In the genomic region with DNA sequence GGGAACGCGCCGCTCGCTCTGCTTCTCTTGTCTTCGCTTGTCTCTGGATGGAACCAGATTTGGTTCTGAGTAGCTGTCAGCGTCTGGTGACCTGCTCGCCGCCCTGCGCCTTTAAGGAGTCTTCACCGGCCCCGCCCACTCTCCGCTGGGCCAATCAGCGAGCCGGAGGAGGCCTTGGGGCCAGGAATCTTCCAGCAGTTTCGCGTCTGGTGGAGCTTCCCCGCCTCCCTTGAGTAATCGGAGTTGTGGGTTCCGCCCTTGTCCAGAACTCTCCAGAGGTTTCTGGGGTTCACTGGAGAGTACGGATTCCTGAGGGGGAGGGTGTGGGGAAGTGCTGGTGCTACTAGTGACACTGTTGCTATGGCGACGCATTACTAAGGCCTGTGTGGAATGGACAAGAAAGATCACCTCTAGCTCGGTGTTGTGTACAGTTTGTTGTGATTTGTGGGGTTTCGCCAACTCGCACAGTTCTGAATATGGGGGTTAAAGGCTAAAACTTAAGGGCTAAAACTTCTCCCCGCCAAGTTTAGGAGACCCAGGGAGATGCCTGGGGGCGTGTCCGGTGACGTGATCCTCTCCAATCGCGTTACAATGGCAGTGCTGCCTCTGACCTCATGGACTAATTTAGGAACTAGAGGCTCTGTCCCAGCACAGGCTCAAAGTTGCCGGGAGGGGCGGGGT, we compare ENCODE assay signal across 8 mouse cellular contexts. TPM values are rescaled to one million over a fixed set of nuclear protein-coding genes. Genes with fewer than 3 reads are reported as not detected.
DNase-seq lines count a peak whose midpoint lies in the region; ATAC-seq lines count a peak whose summit lies in the region.
"Not testable (repeated sequence)": the region's sequence is repeated elsewhere in the genome, so short reads cannot be mapped to it uniquely, and the experiment has no call there.

Gene Hspa1a, minus strand, starts transcription at position 88 of the 681 bp plus-strand sequence.
Gene Hspa1l, plus strand, starts transcription at position 635 of the 681 bp plus-strand sequence.

- H3K4me1 ChIP-seq in forebrain, embryonic 11.5 days (replicated peaks; ENCODE audit: control insufficient read depth, insufficient read depth, low read length); kidney, embryonic 15.5 days; limb, embryonic 13.5 days; midbrain, embryonic 12.5 days: not testable (repeated sequence)
- peaks cover 13% of the 10 kb centered on the region for H3K4me1 ChIP-seq in heart, embryonic 13.5 days

- H3K4me3 ChIP-seq in forebrain, embryonic 11.5 days (ENCODE audit: low read depth, low read length) = peak within 1 kb of the TSS; percentile 32
- H3K4me3 ChIP-seq in heart, embryonic 13.5 days = peak within 1 kb of the TSS; percentile 57
- peak within 1 kb of the TSS; percentile 43 for H3K4me3 ChIP-seq in kidney, embryonic 15.5 days (replicated peaks)
- H3K4me3 ChIP-seq in limb, embryonic 13.5 days = peak within 1 kb of the TSS; percentile 51
- peak within 1 kb of the TSS; percentile 35 for H3K4me3 ChIP-seq in midbrain, embryonic 12.5 days

- not testable (repeated sequence) for H3K36me3 ChIP-seq in forebrain, embryonic 11.5 days (ENCODE audit: control insufficient read depth, insufficient read depth, low read length); heart, embryonic 13.5 days; kidney, embryonic 15.5 days; limb, embryonic 13.5 days; midbrain, embryonic 12.5 days

- peak within 1 kb of the TSS; percentile 41 for H3K9ac ChIP-seq in forebrain, embryonic 11.5 days (ENCODE audit: low read length)
- H3K9ac ChIP-seq in heart, embryonic 13.5 days = peak within 1 kb of the TSS; percentile 77
- H3K9ac ChIP-seq in kidney, embryonic 15.5 days = peak within 1 kb of the TSS; percentile 35; the same call in 1 of the 2 replicates
- peak within 1 kb of the TSS; percentile 55 for H3K9ac ChIP-seq in limb, embryonic 13.5 days
- peak within 1 kb of the TSS; percentile 41; the same call in 1 of the 2 replicates for H3K9ac ChIP-seq in midbrain, embryonic 12.5 days (replicated peaks)

- peak within 1 kb of the TSS; percentile 79 for H3K4me2 ChIP-seq in forebrain, embryonic 11.5 days (ENCODE audit: low read depth, low read length, severe bottlenecking)
- H3K4me2 ChIP-seq in heart, embryonic 13.5 days = peak within 1 kb of the TSS; percentile 82
- peak within 1 kb of the TSS; percentile 75 for H3K4me2 ChIP-seq in kidney, embryonic 15.5 days
- H3K4me2 ChIP-seq in limb, embryonic 13.5 days (replicated peaks) = peak within 1 kb of the TSS; percentile 81
- H3K4me2 ChIP-seq in midbrain, embryonic 12.5 days (replicated peaks) = peak within 1 kb of the TSS; percentile 60

- WGBS in forebrain, embryonic 11.5 days = under 1% methylated on average over 28 of the region's 33 CpGs
- WGBS in heart, embryonic 13.5 days = 1% methylated on average over 33 of the region's 33 CpGs
- under 1% methylated on average over 33 of the region's 33 CpGs for WGBS in kidney, embryonic 15.5 days
- WGBS in limb, embryonic 13.5 days = under 1% methylated on average over 32 of the region's 33 CpGs
- WGBS in midbrain, embryonic 12.5 days = under 1% methylated on average over 31 of the region's 33 CpGs

- peaks cover 20% of the 10 kb centered on the region for H3K27me3 ChIP-seq in forebrain, embryonic 11.5 days (ENCODE audit: control insufficient read depth, insufficient read depth, low read length)
- H3K27me3 ChIP-seq in heart, embryonic 13.5 days (replicated peaks) = peaks cover 31% of the 10 kb centered on the region
- peaks cover 27% of the 10 kb centered on the region for H3K27me3 ChIP-seq in kidney, embryonic 15.5 days
- peaks cover 35% of the 10 kb centered on the region for H3K27me3 ChIP-seq in limb, embryonic 13.5 days
- H3K27me3 ChIP-seq in midbrain, embryonic 12.5 days = peaks cover 45% of the 10 kb centered on the region

- H3K9me3 ChIP-seq in forebrain, embryonic 11.5 days (ENCODE audit: control insufficient read depth, low read length); heart, embryonic 13.5 days; kidney, embryonic 15.5 days (replicated peaks); limb, embryonic 13.5 days; midbrain, embryonic 12.5 days: not testable (repeated sequence)

- peak; percentile 96 for ATAC-seq in cerebellum, adult (ENCODE audit: insufficient number of reproducible peaks, low FRiP score, low TSS enrichment)
- peak; percentile 94 for ATAC-seq in forebrain, embryonic 11.5 days (replicated peaks; ENCODE audit: low FRiP score)
- peak; percentile 89 for ATAC-seq in heart, embryonic 13.5 days (ENCODE audit: extremely low read depth, insufficient number of reproducible peaks, low FRiP score, low TSS enrichment)
- peak; percentile 93 for ATAC-seq in kidney, embryonic 15.5 days (replicated peaks; ENCODE audit: low FRiP score)
- ATAC-seq in limb, embryonic 13.5 days (ENCODE audit: low FRiP score, low read depth) = peak; percentile 93
- ATAC-seq in midbrain, embryonic 12.5 days (ENCODE audit: low FRiP score, low read depth) = peak; percentile 92

- peak; percentile 81 for DNase-seq in forebrain, embryonic 11.5 days (ENCODE audit: low spot score)
- DNase-seq in right cerebral cortex, postnatal 36 days (ENCODE audit: low spot score in 2 of 2) = peak; percentile 68 to 75
- peak; percentile 74 to 81 for DNase-seq in urinary bladder, postnatal 4 days (ENCODE audit: low spot score in 2 of 2)

- not testable (repeated sequence) for H3K27ac ChIP-seq in forebrain, embryonic 11.5 days (ENCODE audit: low read depth, low read length); limb, embryonic 13.5 days; midbrain, embryonic 12.5 days (replicated peaks)
- H3K27ac ChIP-seq in heart, embryonic 13.5 days (replicated peaks) = peak within 1 kb of the TSS; percentile 78
- peak within 1 kb of the TSS; percentile 42; the same call in 1 of the 2 replicates for H3K27ac ChIP-seq in kidney, embryonic 15.5 days

RNA-seq across cellular contexts. Expression of gene Hspa1a, which starts in this region (rescaled TPM):
- 1.6 TPM in 2 replicates for polyA plus RNA-seq in forebrain, embryonic 11.5 days (2014; fragmentation: Nextera tagmentation; extraction: Ambion mirVana)
- polyA plus RNA-seq in heart, embryonic 13.5 days (2015; fragmentation: Nextera tagmentation; extraction: Ambion mirVana) = 3.9 TPM in 2 replicates
- polyA plus RNA-seq in kidney, embryonic 15.5 days (2015; fragmentation: Nextera tagmentation; extraction: Ambion mirVana) = 7.8 and 8.4 TPM in 2 replicates
- polyA plus RNA-seq in limb, embryonic 13.5 days (2015; fragmentation: Nextera tagmentation; extraction: Ambion mirVana) = 3.7 and 4.4 TPM in 2 replicates
- polyA plus RNA-seq in midbrain, embryonic 12.5 days (2016; fragmentation: Nextera tagmentation; extraction: Ambion mirVana) = 2.3 and 2.8 TPM in 2 replicates

RNA-seq across cellular contexts. Expression of gene Hspa1l, which starts in this region (rescaled TPM):
- polyA plus RNA-seq in forebrain, embryonic 11.5 days (2014; fragmentation: Nextera tagmentation; extraction: Ambion mirVana) = 1.7 and 1.8 TPM in 2 replicates
- polyA plus RNA-seq in heart, embryonic 13.5 days (2015; fragmentation: Nextera tagmentation; extraction: Ambion mirVana) = 2.1 and 2.2 TPM in 2 replicates
- 0.81 and 1.6 TPM in 2 replicates for polyA plus RNA-seq in kidney, embryonic 15.5 days (2015; fragmentation: Nextera tagmentation; extraction: Ambion mirVana)
- polyA plus RNA-seq in limb, embryonic 13.5 days (2015; fragmentation: Nextera tagmentation; extraction: Ambion mirVana) = 0.49 and 0.81 TPM in 2 replicates
- polyA plus RNA-seq in midbrain, embryonic 12.5 days (2016; fragmentation: Nextera tagmentation; extraction: Ambion mirVana) = 1.1 and 1.7 TPM in 2 replicates
